Mouse (Mus musculus): ENCODE data around the gene Spen. TPM values are rescaled to one million over a fixed set of nuclear protein-coding genes. Genes with fewer than 3 reads are reported as not detected.

Gene Spen
- total RNA-seq, 4 experiments from 2014 or later = 59.2 to 67.9 (median 66.9) TPM

- DNase-seq (ENCODE audit: low spot score in 2 of 2) = no peak
Measured at GRCm38 (mm10) chr4:141474431-141474830, 64.0 kb downstream of the Spen start.

DNA sequence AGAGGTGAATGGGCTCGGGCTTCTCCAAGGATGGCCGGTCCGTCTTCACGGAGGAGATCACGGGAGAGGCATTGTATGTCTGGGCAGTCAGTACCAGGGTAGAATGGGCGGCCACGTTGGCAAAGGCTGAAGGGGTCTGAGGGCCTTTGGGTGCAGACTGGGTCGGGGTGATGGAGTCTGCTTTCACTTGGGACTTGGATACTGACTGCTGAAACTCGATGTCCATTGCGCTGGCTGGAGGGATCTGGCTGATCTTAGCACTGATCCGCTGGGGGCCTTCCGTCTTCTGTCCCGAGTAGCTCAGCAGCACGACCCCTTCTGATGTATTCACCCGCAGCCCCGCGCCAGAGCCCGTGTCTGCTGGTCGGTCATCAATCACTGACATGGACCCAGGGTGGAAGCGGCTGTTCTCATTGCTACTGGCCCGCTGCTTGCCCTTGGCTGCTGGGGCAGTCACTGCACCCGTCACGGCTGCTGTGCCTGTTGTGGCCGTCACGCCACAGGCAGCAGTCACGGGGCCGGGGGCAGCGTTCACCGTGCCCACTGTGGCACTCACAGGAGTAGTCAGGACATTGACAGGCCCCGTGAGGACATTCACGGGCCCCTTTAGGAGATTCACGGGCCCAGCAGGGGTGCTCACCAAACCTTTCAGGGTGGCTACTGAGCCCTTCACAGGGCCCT, 65.6 kb downstream of the Spen start:
- no peak for DNase-seq (ENCODE audit: low spot score in 2 of 2)

GRCm38 (mm10) chr4:141471491-141471890, 66.9 kb downstream of the Spen start:
- no peak for DNase-seq (ENCODE audit: low spot score in 2 of 2)

DNA sequence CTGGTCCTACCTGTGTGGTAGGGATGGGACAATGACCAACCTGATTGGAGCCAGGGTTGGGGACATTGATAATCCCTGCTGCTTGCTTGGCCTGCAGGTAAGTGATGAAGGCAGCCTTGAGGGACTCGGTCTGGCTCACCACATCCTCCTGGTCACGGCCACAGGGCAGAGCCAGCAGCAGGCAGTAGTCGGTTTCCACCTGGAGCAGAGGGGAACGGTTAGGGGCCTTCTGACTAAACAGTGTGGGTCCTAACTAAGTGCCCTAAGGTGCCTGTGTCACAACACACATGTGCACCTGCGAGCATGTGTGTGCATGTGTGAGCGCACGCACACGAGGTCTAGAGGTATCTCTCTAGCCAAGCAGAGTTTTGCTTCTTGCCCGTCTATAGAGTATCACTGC, 69.1 kb downstream of the Spen start:
- DNase-seq (ENCODE audit: low spot score in 2 of 2) = no peak

- DNase-seq (ENCODE audit: low spot score in 2 of 2) = no peak
Measured at GRCm38 (mm10) chr4:141468576-141468975, 69.8 kb downstream of the Spen start.

DNA sequence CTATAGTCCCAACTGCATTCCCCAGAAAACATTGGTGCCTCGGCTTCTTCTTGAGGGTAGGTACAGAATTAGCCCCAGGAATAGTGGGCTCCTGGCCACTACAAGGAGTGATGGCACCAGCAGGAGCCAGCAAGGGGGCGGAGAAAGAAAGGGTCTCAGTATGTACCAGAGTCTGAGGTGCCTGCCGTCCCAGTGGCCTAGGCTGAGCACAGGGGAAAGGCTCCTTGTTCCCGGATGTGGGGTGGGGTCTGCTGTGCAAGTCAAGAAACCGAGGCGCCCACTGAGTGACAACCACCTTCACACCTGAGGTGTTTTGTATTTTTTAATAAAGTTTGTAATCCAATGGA, 70.8 kb downstream of the Spen start:
- no peak for DNase-seq (ENCODE audit: low spot score in 2 of 2)

- no peak for DNase-seq (ENCODE audit: low spot score in 2 of 2)
Measured at GRCm38 (mm10) chr4:141466844-141467580, 71.4 kb downstream of the Spen start.

DNA sequence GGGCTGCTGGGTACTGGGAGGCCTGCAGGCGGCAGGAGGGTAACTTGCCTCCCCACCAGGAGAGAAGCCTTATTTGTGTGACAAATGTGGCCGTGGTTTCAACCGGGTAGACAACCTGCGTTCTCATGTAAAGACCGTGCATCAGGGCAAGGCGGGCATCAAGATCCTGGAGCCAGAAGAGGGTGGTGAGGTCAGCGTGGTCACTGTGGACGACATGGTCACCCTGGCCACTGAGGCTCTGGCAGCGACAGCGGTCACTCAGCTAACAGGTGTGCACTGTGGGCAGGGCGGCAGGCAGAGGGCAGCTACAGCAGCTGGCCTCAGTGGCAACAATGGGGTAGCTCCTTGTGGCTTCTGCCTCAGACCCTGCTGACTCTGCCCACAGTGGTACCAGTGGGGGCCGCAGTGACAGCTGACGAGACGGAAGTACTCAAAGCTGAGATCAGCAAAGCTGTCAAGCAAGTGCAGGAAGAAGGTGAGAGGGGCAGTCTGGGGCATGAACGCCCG, 72.1 kb downstream of the Spen start:
- no peak for DNase-seq (ENCODE audit: low spot score in 2 of 2)

DNA sequence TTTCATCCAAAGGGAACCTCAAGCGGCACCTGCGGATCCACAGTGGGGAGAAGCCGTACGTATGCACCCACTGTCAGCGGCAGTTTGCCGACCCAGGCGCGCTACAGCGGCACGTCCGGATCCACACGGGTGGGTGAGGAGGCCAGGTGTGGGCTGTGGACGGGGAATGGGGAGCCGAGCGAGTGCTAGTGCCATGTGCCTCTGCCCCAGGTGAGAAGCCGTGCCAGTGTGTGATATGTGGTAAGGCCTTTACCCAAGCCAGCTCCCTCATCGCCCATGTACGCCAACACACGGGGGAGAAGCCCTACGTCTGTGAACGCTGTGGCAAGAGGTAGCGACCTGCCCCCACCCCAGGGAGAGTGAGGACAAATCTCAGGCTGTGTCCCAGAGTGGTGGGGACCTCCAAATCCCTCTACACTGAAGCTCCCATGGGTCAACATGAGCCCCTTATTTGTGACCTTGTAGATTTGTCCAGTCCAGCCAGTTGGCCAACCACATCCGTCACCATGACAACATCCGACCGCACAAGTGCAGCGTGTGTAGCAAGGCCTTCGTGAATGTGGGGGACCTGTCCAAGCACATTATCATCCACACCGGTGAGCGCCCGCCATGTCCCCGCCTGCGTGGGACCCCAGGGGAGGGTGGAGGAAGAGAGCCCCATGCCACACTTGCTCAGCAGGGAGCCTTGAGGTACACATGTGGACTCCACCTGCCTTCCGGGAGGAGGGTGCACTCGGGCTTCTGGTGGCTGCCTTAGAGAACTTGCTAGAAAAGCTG, 72.7 kb downstream of the Spen start:
- DNase-seq (ENCODE audit: low spot score in 2 of 2) = no peak

DNA sequence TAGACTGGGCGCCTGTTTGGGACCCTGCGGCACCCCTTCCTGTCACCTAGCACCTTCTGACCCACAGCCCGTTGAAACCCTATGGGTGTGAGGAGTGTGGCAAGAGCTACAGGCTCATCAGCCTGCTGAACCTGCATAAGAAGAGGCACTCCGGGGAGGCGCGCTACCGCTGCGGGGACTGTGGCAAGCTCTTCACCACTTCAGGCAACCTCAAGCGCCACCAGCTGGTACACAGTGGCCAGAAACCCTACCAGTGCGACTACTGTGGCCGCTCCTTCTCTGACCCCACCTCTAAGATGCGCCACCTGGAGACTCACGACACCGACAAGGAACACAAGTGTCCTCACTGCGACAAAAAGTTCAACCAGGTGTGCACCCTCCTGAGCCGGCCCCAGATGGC, 73.7 kb downstream of the Spen start:
- DNase-seq (ENCODE audit: low spot score in 2 of 2) = no peak

- no peak for DNase-seq (ENCODE audit: low spot score in 2 of 2)
Measured at GRCm38 (mm10) chr4:141463472-141463871, 74.9 kb downstream of the Spen start.

DNA sequence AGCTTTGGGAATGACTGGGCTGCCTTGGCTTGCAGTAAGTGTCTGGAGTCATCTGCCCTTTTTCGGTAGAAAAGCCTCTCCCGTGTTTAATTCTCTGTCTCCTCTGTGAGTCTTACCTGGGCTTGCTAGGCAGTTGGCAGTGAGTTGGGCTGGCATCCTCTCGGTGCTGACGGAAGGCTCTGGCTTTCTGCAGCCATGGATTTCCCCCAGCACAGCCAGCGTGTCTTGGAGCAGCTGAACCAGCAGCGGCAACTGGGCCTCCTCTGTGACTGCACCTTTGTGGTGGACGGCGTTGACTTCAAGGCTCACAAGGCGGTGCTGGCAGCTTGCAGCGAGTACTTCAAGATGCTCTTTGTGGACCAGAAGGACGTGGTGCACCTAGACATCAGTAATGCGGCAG, 76.8 kb downstream of the Spen start:
- peak in 1 of 2 experiments; percentile 5 for DNase-seq (ENCODE audit: low spot score in 2 of 2)

GRCm38 (mm10) chr4:141461088-141461487, 77.3 kb downstream of the Spen start:
- peak in 1 of 2 experiments; percentile 10 for DNase-seq (ENCODE audit: low spot score in 2 of 2)

GRCm38 (mm10) chr4:141460481-141460880, 77.9 kb downstream of the Spen start:
- DNase-seq (ENCODE audit: low spot score in 2 of 2) = no peak

- no peak for DNase-seq (ENCODE audit: low spot score in 2 of 2)
Measured at GRCm38 (mm10) chr4:141459766-141460165, 78.6 kb downstream of the Spen start.

DNA sequence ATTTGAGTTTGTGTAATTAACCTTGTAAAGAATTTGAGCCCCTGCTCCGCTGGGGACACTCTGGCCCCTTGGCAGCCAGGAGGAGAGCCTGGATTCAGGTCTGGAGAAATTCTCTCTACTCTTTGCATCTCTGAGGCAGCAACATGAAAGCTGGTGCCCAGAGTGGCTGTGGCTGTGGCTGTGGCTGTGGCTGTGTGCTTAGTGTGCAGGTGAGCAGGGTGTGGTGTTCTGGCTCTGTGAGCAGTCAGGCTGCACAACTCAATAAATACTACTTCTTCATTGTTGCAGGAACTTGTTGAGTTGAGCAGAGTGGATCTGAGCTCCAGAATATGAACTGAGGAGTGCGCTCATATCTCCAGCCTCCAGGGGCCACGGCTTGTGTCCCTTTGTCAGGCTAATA, 79.5 kb downstream of the Spen start:
- DNase-seq (ENCODE audit: low spot score in 2 of 2) = no peak

GRCm38 (mm10) chr4:141458236-141458635, 80.2 kb downstream of the Spen start:
- DNase-seq (ENCODE audit: low spot score in 2 of 2) = no peak

DNA sequence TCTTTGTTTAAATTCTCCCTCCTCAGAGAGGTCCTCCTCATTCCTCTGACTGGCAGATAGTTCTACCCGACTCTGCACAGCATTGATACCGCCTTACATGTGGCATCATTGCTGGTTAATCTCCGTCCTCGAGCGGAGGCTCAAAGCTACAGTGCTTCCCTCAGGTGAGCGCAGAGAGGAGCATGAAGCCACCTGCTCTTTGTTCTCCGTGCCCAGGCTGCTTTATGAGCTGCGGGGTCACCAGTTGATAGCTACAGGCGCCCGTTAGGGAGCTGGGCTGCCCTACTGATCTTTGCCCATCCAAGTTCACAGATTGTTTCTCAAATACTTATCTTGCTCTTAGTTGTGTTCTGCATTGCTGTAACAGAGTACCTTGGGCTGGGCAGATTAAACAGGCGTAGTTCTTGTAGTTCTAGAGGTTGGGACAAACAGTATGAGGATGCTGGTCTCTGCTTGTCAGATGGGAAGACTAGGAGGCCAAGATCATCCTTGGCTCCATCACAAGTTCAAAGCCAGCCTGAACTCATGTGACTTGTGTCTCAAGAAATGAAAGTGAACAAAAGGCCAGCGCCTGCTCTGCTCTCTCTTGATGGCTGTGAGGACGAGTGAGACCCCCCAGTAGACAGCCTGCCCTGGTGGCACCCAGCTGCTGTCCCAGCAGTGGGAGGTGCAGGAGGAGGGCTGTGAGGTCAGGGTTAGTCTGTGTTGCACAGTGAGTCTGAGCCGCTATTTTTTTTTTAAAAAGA, 82.0 kb downstream of the Spen start:
- no peak for DNase-seq (ENCODE audit: low spot score in 2 of 2)

DNA sequence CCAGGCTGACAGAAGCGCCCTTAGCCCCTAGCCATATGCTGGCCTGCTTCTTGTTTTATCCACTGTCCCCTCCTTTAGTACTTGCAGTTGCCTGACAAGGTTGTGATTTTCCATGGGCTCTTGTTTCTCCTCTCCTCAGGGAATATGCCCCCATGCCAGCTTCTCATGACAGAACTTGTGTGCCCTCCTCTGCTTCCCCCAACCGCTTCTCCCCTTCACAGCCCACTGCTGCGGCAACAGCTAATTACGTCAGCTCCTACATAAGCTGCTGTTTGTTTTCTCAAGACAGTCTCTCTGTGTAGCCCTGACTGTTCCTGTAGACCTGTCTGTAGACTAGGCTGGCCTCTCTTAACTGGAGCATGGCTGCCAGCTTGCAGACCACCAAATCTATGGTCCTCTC, 82.9 kb downstream of the Spen start:
- DNase-seq (ENCODE audit: low spot score in 2 of 2) = peak in 1 of 2 experiments; percentile 9

GRCm38 (mm10) chr4:141454581-141455350, 83.6 kb downstream of the Spen start:
- DNase-seq (ENCODE audit: low spot score in 2 of 2) = peak; percentile 11 to 20

Measured in layer of hippocampus, adult 8-10 months (tissue).